Mouse (Mus musculus) G1E (cell line): ENCODE data around the gene Hsd17b1.

Experiments used
- CTCF ChIP-seq: IDR thresholded peaks from 2 replicates; pipeline ENCODE4 v1.5.1; 2012; ENCODE audit warnings: low read depth, low read length, inconsistent platforms, mixed read lengths
- GATA1 ChIP-seq: IDR thresholded peaks from 2 replicates; pipeline ENCODE4 v1.6.1; 2012; ENCODE audit warnings: borderline replicate concordance, low read length, inconsistent platforms, mixed read lengths
- GATA2 ChIP-seq: IDR thresholded peaks from 2 replicates; pipeline ENCODE4 v1.6.1; 2012; ENCODE audit warnings: low read depth, low read length, inconsistent platforms, borderline replicate concordance
- POLR2AphosphoS5 ChIP-seq: IDR thresholded peaks from 2 replicates; pipeline ENCODE4 v1.6.1; 2012; ENCODE audit warnings: low read depth, low read length, inconsistent platforms; ENCODE audit not compliant: insufficient replicate concordance
- TAL1 ChIP-seq: conservative IDR thresholded peaks from 2 replicates; pipeline ENCODE4 v1.6.1; 2012; ENCODE audit warnings: low read depth, low read length, inconsistent platforms, mixed read lengths

GRCm38 (mm10) chr11:101061049-101061448 is 17.2 kb upstream of the Hsd17b1 start:
- TF ChIP-seq CTCF (no peak), TAL1 (no peak), POLR2AphosphoS5 (no peak), GATA1 (no peak), GATA2 (no peak)
